12 mouse cellular contexts compared by ENCODE assay signal in the genomic region with DNA sequence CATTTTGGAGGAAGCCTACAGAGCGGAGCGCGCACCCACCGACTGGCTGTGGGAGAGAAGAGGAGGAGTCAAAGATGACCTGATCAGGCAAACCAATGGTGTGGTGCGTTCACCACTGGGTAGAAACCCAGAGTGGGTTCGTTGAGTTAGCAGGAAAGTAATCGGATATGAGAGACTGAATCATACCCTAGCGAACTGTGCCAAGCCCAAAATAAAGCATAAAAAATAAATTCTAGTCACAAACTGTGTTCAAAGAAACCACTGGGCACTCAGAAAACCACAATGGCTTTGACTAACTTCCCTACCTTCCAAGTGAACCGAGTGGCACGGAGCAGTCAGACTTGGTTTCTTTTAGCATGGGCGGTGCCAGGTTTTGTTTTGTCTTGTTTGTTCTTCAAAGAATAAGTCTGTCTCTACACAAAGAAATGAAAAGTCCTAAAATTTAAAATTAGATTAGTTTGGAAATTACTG. TPM values are rescaled to one million over a fixed set of nuclear protein-coding genes. Genes with fewer than 3 reads are reported as not detected.
DNase-seq lines count a peak whose midpoint lies in the region; ATAC-seq and TF ChIP-seq lines count a peak whose summit lies in the region.
"Had no signal": no experiment of that assay in that cellular context is flagged by ENCODE, and none has a peak within 500 bp of the region (broad histone marks: within the 10 kb centered on the region; RNA-seq: fewer than 3 reads in every experiment).

No protein-coding gene starts in this region.

- no peak for TF ChIP-seq POLR2A in CH12.LX (IDR thresholded peaks at IDR 0.05; ENCODE audit: low read depth, low read length)
- TF ChIP-seq POLR2A in myocyte (IDR thresholded peaks at IDR 0.05; ENCODE audit: insufficient read length, low read depth): no peak

- no peak overlapping the region for H3ac ChIP-seq in myocyte (ENCODE audit: control insufficient read depth, insufficient read length)

- no peaks in the 10 kb centered on the region for H3K36me3 ChIP-seq in heart, embryonic 14.5 days (ENCODE audit: control insufficient read depth, insufficient read depth, low read length)
- H3K36me3 ChIP-seq in CH12.LX (replicated peaks in 1 of 2; ENCODE audit: control insufficient read depth in 1 of 2, insufficient read depth in 1 of 2, low read length in 1 of 2) (no peaks in the 10 kb centered on the region), myocyte (ENCODE audit: control insufficient read depth, insufficient read depth) (no peaks in the 10 kb centered on the region)
- H3K36me3 ChIP-seq: neural tube, embryonic 12.5 days had no signal

- peak overlapping the region; percentile 52 to 64; a peak in 2 of 4 replicates for H3K27ac ChIP-seq in heart, embryonic 14.5 days (replicated peaks in 1 of 2; ENCODE audit: control insufficient read depth in 1 of 2, insufficient read depth in 1 of 2, low read depth in 2 of 2, low read length in 2 of 2)
- no peak overlapping the region for H3K27ac ChIP-seq in CH12.LX (ENCODE audit: insufficient read depth, low read depth)
- no peak overlapping the region for H3K27ac ChIP-seq in layer of hippocampus, adult 2 months
- H3K27ac ChIP-seq: forebrain, embryonic 13.5 days; left cerebral cortex, adult 2 months; neural tube, embryonic 12.5 days had no signal

- in situ Hi-C loops in CH12.LX (cut with MboI; ENCODE audit: low pct_ligation_motif_present, low pct_unique_long_range_greater_than_20kb, low sequenced_read_pairs): no loop called here

- H3K79me2 ChIP-seq in CH12.LX (replicated peaks; ENCODE audit: control insufficient read depth, extremely low read depth, insufficient read depth, poor library complexity, severe bottlenecking): no peaks in the 10 kb centered on the region
- no peaks in the 10 kb centered on the region for H3K79me2 ChIP-seq in myocyte (ENCODE audit: control insufficient read depth, insufficient read depth)

- 94% methylated on average over 11 of the region's 11 CpGs for WGBS in heart, embryonic 14.5 days

- DNase-seq in heart, postnatal 25 days (ENCODE audit: low spot score): no peak
- DNase-seq in CH12.LX (ENCODE audit: extremely low read depth): peak; percentile 14
- DNase-seq in layer of hippocampus, adult 2 months (ENCODE audit: low spot score in 2 of 2): no peak
- no peak for DNase-seq in cerebellum, adult 9-11 months
- DNase-seq in layer of hippocampus, adult 11-12 months (ENCODE audit: low spot score): no peak

- no peak overlapping the region for H3K9ac ChIP-seq in heart, embryonic 14.5 days (ENCODE audit: low read length)
- peak overlapping the region; percentile 24; the same call in 1 of the 2 replicates for H3K9ac ChIP-seq in CH12.LX (ENCODE audit: insufficient read depth, low read depth)
- H3K9ac ChIP-seq: forebrain, embryonic 13.5 days; neural tube, embryonic 12.5 days had no signal

- TF ChIP-seq EP300 in CH12.LX (IDR thresholded peaks at IDR 0.05; ENCODE audit: low read length): no peak

- dilution Hi-C loops in CH12.LX (cut with MboI; ENCODE audit: extremely low pct_ligation_motif_present, extremely low pct_unique_long_range_greater_than_20kb, low sequenced_read_pairs): no loop called here

- TF ChIP-seq CTCF in CH12.LX (conservative IDR thresholded peaks at IDR 0.05 in 1 of 2, IDR thresholded peaks at IDR 0.05 in 1 of 2; ENCODE audit: low read depth in 2 of 2, low read length in 2 of 2): no peak
- TF ChIP-seq CTCF in layer of hippocampus, adult 2 months (conservative IDR thresholded peaks at IDR 0.05): no peak

- ATAC-seq in heart, embryonic 14.5 days (ENCODE audit: insufficient number of reproducible peaks, insufficient read depth, low FRiP score, low read depth): no peak
- peak; percentile 84 for ATAC-seq in common myeloid progenitor, adult 5-6 weeks (replicated peaks; ENCODE audit: low read depth, poor library complexity, severe bottlenecking)
- ATAC-seq: intestine, embryonic 16.5 days had no signal

- no peaks in the 10 kb centered on the region for H3K27me3 ChIP-seq in heart, embryonic 14.5 days (ENCODE audit: control insufficient read depth, insufficient read depth, low read length)
- H3K27me3 ChIP-seq in CH12.LX (replicated peaks) (no peaks in the 10 kb centered on the region), myocyte (ENCODE audit: control insufficient read depth, insufficient read depth, insufficient read length) (no peaks in the 10 kb centered on the region)
- H3K27me3 ChIP-seq: forebrain, embryonic 13.5 days; neural tube, embryonic 12.5 days had no signal

- H3K4me3 ChIP-seq in heart, embryonic 14.5 days (ENCODE audit: control insufficient read depth in 1 of 2, insufficient read depth in 1 of 2, low read depth in 1 of 2, low read length in 2 of 2): no peak overlapping the region
- H3K4me3 ChIP-seq in CH12.LX (replicated peaks in 1 of 3; ENCODE audit: low read depth in 2 of 3, low read length in 2 of 3, poor library complexity in 1 of 3) (no peak overlapping the region), myocyte (peak overlapping the region; percentile 4)
- H3K4me3 ChIP-seq in layer of hippocampus, adult 2 months: no peak overlapping the region
- H3K4me3 ChIP-seq: forebrain, embryonic 13.5 days; left cerebral cortex, adult 2 months; neural tube, embryonic 12.5 days had no signal

- TF ChIP-seq RAD21 in CH12.LX (IDR thresholded peaks at IDR 0.05; ENCODE audit: low read depth, low read length): no peak

- no peak overlapping the region for H3K4me2 ChIP-seq in heart, embryonic 14.5 days (ENCODE audit: low read length)
- peak overlapping the region; percentile 50; the same call in 1 of the 2 replicates for H3K4me2 ChIP-seq in CH12.LX (ENCODE audit: insufficient read depth, low read depth, poor library complexity, severe bottlenecking)
- peak overlapping the region; percentile 78 for H3K4me2 ChIP-seq in myocyte (ENCODE audit: low read depth)
- H3K4me2 ChIP-seq: forebrain, embryonic 13.5 days; neural tube, embryonic 12.5 days had no signal

- H3K9me3 ChIP-seq in heart, embryonic 14.5 days (ENCODE audit: control insufficient read depth, low read length): no peaks in the 10 kb centered on the region
- H3K9me3 ChIP-seq in CH12.LX (replicated peaks; ENCODE audit: low read length): no peaks in the 10 kb centered on the region
- H3K9me3 ChIP-seq: forebrain, embryonic 13.5 days; neural tube, embryonic 12.5 days had no signal

- H3K4me1 ChIP-seq in heart, embryonic 14.5 days (ENCODE audit: control insufficient read depth in 2 of 2, insufficient read depth in 2 of 2, low read length in 2 of 2): peaks cover 2 to 26% of the 10 kb centered on the region in 2 experiments; a peak in 3 of 4 replicates
- peaks cover 5 to 17% of the 10 kb centered on the region in 2 experiments for H3K4me1 ChIP-seq in CH12.LX (ENCODE audit: control insufficient read depth in 1 of 2, insufficient read depth in 2 of 2)
- H3K4me1 ChIP-seq: forebrain, embryonic 13.5 days; neural tube, embryonic 12.5 days had no signal

- intact Hi-C loops in heart, postnatal 25 days (cut with DNase I): no loop called here

TF ChIP-seq in CH12.LX, 34 proteins besides CTCF, POLR2A, EP300 and RAD21:
- 0 out of 2 replicates have a peak, but pooled peaks have one; percentile 21 for TF ChIP-seq MAFK (IDR thresholded peaks at IDR 0.05; ENCODE audit: insufficient replicate concordance, low read length)
- no peak for TF ChIP-seq MAX (IDR thresholded peaks at IDR 0.05; ENCODE audit: low read length)

TF ChIP-seq in myocyte, 11 proteins besides CTCF, POLR2A, EP300 and RAD21:
- no peak for TF ChIP-seq REST (IDR thresholded peaks at IDR 0.05; ENCODE audit: insufficient read depth, insufficient read length)
- TF ChIP-seq E2F4 (IDR thresholded peaks at IDR 0.05; ENCODE audit: insufficient read depth): no peak
- TF ChIP-seq USF1 (IDR thresholded peaks at IDR 0.05; ENCODE audit: low read depth): no peak
- TF ChIP-seq MAX (IDR thresholded peaks at IDR 0.05; ENCODE audit: low read depth): no peak
- TF ChIP-seq SRF (IDR thresholded peaks at IDR 0.05; ENCODE audit: control insufficient read depth, insufficient read length, low read depth): no peak
- no peak for TF ChIP-seq TCF3 (IDR thresholded peaks at IDR 0.05; ENCODE audit: insufficient read length, low read depth)
- TF ChIP-seq CEBPB (IDR thresholded peaks at IDR 0.05; ENCODE audit: insufficient read depth, poor library complexity, severe bottlenecking): no peak
- TF ChIP-seq POLR2AphosphoS2 (IDR thresholded peaks at IDR 0.05; ENCODE audit: insufficient read length, low read depth): no peak
- TF ChIP-seq MYOD1 (IDR thresholded peaks at IDR 0.05; ENCODE audit: control insufficient read depth in 1 of 3, insufficient read length in 2 of 3, low read depth in 2 of 3): no peak
- TF ChIP-seq MYOG (IDR thresholded peaks at IDR 0.05; ENCODE audit: control insufficient read depth in 1 of 3, insufficient read depth in 1 of 3, insufficient read length in 2 of 3, low read depth in 2 of 3): no peak
- no peak for TF ChIP-seq TCF12 (IDR thresholded peaks at IDR 0.05; ENCODE audit: insufficient read depth, poor library complexity, severe bottlenecking)

RNA-seq across cellular contexts. Expression of a gene that starts 42.7 kb away (rescaled TPM):
- polyA plus RNA-seq in heart, embryonic 14.5 days (2014; fragmentation: Nextera tagmentation; extraction: Ambion mirVana): 225 and 230 TPM in 2 replicates
- total RNA-seq in heart, postnatal 25 days (2021): 100 to 1,000 TPM; 117 to 128 TPM
- total RNA-seq in CH12.LX (2012; rRNA removed): 118 and 132 TPM in 2 replicates
- 222 and 227 TPM in 2 replicates for total RNA-seq in CH12.LX (2014; rRNA removed)
- 163 and 165 TPM in 2 replicates for polyA plus RNA-seq in CH12.LX (2012; ENCODE audit: insufficient read length, low read depth)
- total RNA-seq in common myeloid progenitor, adult 5-6 weeks (2017): 292 and 293 TPM in 2 replicates
- 76.8 TPM for polyA plus RNA-seq in myocyte (2012; fragmentation: generic; extraction: Trizol)
- 100 to 1,000 TPM; 109 to 113 TPM for total RNA-seq in layer of hippocampus, adult 2 months (2021)

Comparison
In these comparisons a context has a peak if more than half of its experiments do, and no peak if none do; other contexts are left out.
1. H3K27ac ChIP-seq: peak in heart, embryonic 14.5 days (2 of 2); none in CH12.LX (single experiment) and layer of hippocampus, adult 2 months (single experiment).